Comparison of ENCODE assay signal across 22 mouse cellular contexts in the genomic region with DNA sequence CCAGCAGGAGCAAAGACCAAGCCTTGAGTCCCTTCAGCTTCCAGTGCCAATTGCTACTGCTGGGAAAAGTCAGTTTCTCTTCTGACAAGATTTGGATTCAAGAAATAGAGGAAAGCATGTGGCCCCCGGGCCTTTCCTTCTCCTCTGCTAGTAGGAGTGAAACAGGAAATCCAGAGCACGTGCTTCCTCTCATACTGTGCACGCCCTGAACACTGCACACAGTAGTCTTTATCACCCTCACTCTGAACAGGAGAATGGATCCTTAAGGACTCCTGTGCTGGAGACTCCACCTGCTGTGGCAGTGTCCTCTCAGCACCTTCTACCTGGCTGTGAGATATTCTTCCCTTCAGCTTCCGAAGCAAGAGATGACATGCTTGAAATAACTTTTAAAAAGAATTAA. TPM values are rescaled to one million over a fixed set of nuclear protein-coding genes. Genes with fewer than 3 reads are reported as not detected.
"Had no signal": no experiment of that assay in that cellular context is flagged by ENCODE, and none has a peak within 500 bp of the region (broad histone marks: within the 10 kb centered on the region; RNA-seq: fewer than 3 reads in every experiment).

No protein-coding gene starts in this region.

- H3K4me1 ChIP-seq: midbrain, embryonic 13.5 days had no signal

- H3K27me3 ChIP-seq: kidney, embryonic 15.5 days; neural tube, embryonic 15.5 days had no signal

- H3K36me3 ChIP-seq: kidney, embryonic 15.5 days; limb, embryonic 15.5 days; midbrain, embryonic 13.5 days; neural tube, embryonic 15.5 days had no signal

- H3K9ac ChIP-seq: kidney, embryonic 15.5 days; limb, embryonic 15.5 days; lung, embryonic 14.5 days; midbrain, embryonic 13.5 days; neural tube, embryonic 15.5 days had no signal

- DNase-seq: kidney, adult 11 months; kidney, postnatal 14 days; lung, embryonic 14.5 days; lung, postnatal 36 days; right cerebral cortex, adult 18-20 months; right cerebral cortex, postnatal 25 days had no signal

- ATAC-seq: inflammation-experienced regulatory T-cells, adult 6 months; midbrain, embryonic 13.5 days had no signal

- H3K4me3 ChIP-seq: kidney, embryonic 15.5 days; limb, embryonic 15.5 days; midbrain, embryonic 13.5 days; neural tube, embryonic 15.5 days had no signal

- H3K4me2 ChIP-seq: kidney, embryonic 15.5 days; limb, embryonic 15.5 days; lung, embryonic 14.5 days; midbrain, embryonic 13.5 days; neural tube, embryonic 15.5 days had no signal

- H3K9me3 ChIP-seq: kidney, embryonic 15.5 days; limb, embryonic 15.5 days; midbrain, embryonic 13.5 days; neural tube, embryonic 15.5 days had no signal

- H3K27ac ChIP-seq: kidney, embryonic 15.5 days; limb, embryonic 15.5 days; midbrain, embryonic 13.5 days; neural tube, embryonic 15.5 days had no signal

RNA-seq across cellular contexts. Expression of a gene that starts 21.1 kb away (rescaled TPM):
- polyA plus RNA-seq: inflammation-experienced regulatory T-cells, adult 6 months had no signal

RNA-seq across cellular contexts. Expression of a gene that starts 38.9 kb away (rescaled TPM):
- total RNA-seq: layer of hippocampus, adult 8-10 months; layer of hippocampus, postnatal 14 days; left cerebral cortex, adult 18-20 months; left cerebral cortex, postnatal 25 days; midbrain, postnatal 0 days had no signal
- polyA plus RNA-seq: inflammation-experienced regulatory T-cells, adult 6 months; kidney, embryonic 15.5 days; large intestine, adult 2 months; limb, embryonic 11.5 days; limb, embryonic 15.5 days; liver, embryonic 16.5 days; lung, embryonic 14.5 days; midbrain, embryonic 13.5 days; midbrain, postnatal 0 days; neural tube, embryonic 11.5 days; neural tube, embryonic 15.5 days; small intestine, adult 2 months; stomach, embryonic 16.5 days had no signal
